Mouse (Mus musculus): ENCODE measurements around the gene Sec14l4.
"Not testable (repeated sequence)": the region's sequence is repeated elsewhere in the genome, so short reads cannot be mapped to it uniquely, and the experiment has no call there.

Sec14l4 gene

GRCm38 (mm10) chr11:4031126-4031941 lies at the start of gene Sec14l4:
TSS of gene Sec14l4 (plus strand) at chr11:4031462.
- DNase-seq = peak; percentile 85 to 90

GRCm38 (mm10) chr11:3981536-3981935 lies 49.7 kb upstream of the Sec14l4 start:
- DNase-seq = no peak

- DNase-seq = no peak
These were observed 48.7 kb upstream of the Sec14l4 start for GRCm38 (mm10) chr11:3982275-3983209.

- DNase-seq = peak; percentile 60 to 69
These were observed 47.9 kb upstream of the Sec14l4 start, which contains the start of gene Gal3st1 for GRCm38 (mm10) chr11:3983291-3983862. TSS of gene Gal3st1 (plus strand) at chr11:3983636.

GRCm38 (mm10) chr11:3983863-3984745 lies 47.2 kb upstream of the Sec14l4 start:
- DNase-seq = peak; percentile 50 to 78

- no peak for DNase-seq
These were observed 41.5 kb upstream of the Sec14l4 start for GRCm38 (mm10) chr11:3989748-3990147.

GRCm38 (mm10) chr11:3993132-3993531 lies 38.1 kb upstream of the Sec14l4 start:
- DNase-seq = no peak

- no peak for DNase-seq
These were observed 37.3 kb upstream of the Sec14l4 start for GRCm38 (mm10) chr11:3993914-3994313.

GRCm38 (mm10) chr11:3995511-3995910 lies 35.8 kb upstream of the Sec14l4 start:
- DNase-seq = no peak

GRCm38 (mm10) chr11:3996840-3997239 lies 34.4 kb upstream of the Sec14l4 start:
- DNase-seq = no peak

- DNase-seq = no peak
These were observed 33.1 kb upstream of the Sec14l4 start for GRCm38 (mm10) chr11:3997978-3998720.

GRCm38 (mm10) chr11:3999547-3999946 lies 31.7 kb upstream of the Sec14l4 start:
- no peak for DNase-seq

GRCm38 (mm10) chr11:4001603-4002002 lies 29.7 kb upstream of the Sec14l4 start:
- DNase-seq = peak; percentile 69 to 74

- DNase-seq = no peak
These were observed 25.9 kb upstream of the Sec14l4 start for GRCm38 (mm10) chr11:4005220-4005805.

- no peak for DNase-seq
These were observed 24.8 kb upstream of the Sec14l4 start for GRCm38 (mm10) chr11:4006462-4006861.

- DNase-seq = no peak
These were observed 18.6 kb upstream of the Sec14l4 start for GRCm38 (mm10) chr11:4012616-4013015.

GRCm38 (mm10) chr11:4015796-4016195 lies 15.5 kb upstream of the Sec14l4 start:
- DNase-seq = not testable (repeated sequence)

- not testable (repeated sequence) for DNase-seq
These were observed 9.2 kb upstream of the Sec14l4 start for GRCm38 (mm10) chr11:4022111-4022510.

GRCm38 (mm10) chr11:4023321-4023720 lies 7.9 kb upstream of the Sec14l4 start:
- no peak for DNase-seq

GRCm38 (mm10) chr11:4027066-4027465 lies 4.2 kb upstream of the Sec14l4 start:
- DNase-seq = no peak

Measured in lung, adult 18-20 months (tissue).